In genomic region chr6:28420361-28420760, GRCm38 (mm10) we compare ENCODE assay signal across 8 mouse cellular contexts. TPM values are rescaled to one million over a fixed set of nuclear protein-coding genes. Genes with fewer than 3 reads are reported as not detected.
A peak's percentile ranks its signal among the peaks of the same experiment; 100 is the strongest.
DNase-seq lines count a peak whose midpoint lies in the region; ATAC-seq and TF ChIP-seq lines count a peak whose summit lies in the region.

No protein-coding gene starts in this region.

- ATAC-seq in embryonic facial prominence, embryonic 11.5 days (replicated peaks; ENCODE audit: insufficient number of reproducible peaks, low FRiP score, low TSS enrichment, low read depth): no peak
- ATAC-seq in hindbrain, embryonic 14.5 days (ENCODE audit: low FRiP score): no peak
- ATAC-seq in midbrain, embryonic 15.5 days (replicated peaks): no peak

- no peaks in the 10 kb centered on the region for H3K9me3 ChIP-seq in embryonic facial prominence, embryonic 11.5 days (replicated peaks; ENCODE audit: control insufficient read depth, low read length)
- H3K9me3 ChIP-seq in hindbrain, embryonic 14.5 days (ENCODE audit: control insufficient read depth, low read length): no peaks in the 10 kb centered on the region
- no peaks in the 10 kb centered on the region for H3K9me3 ChIP-seq in midbrain, embryonic 15.5 days

- 77% methylated on average over 17 of the region's 17 CpGs for WGBS in embryonic facial prominence, embryonic 11.5 days
- 84% methylated on average over 17 of the region's 17 CpGs for WGBS in hindbrain, embryonic 14.5 days
- 77% methylated on average over 17 of the region's 17 CpGs for WGBS in midbrain, embryonic 15.5 days

- peak overlapping the region; percentile 73 for H3K4me3 ChIP-seq in layer of hippocampus, adult 2 months
- peak overlapping the region; percentile 86; the same call in 1 of the 2 replicates for H3K4me3 ChIP-seq in embryonic facial prominence, embryonic 11.5 days (ENCODE audit: low read depth, low read length)
- H3K4me3 ChIP-seq in hindbrain, embryonic 14.5 days (replicated peaks; ENCODE audit: low read length): peak overlapping the region; percentile 85
- peak overlapping the region; percentile 67 for H3K4me3 ChIP-seq in midbrain, embryonic 15.5 days

- DNase-seq in layer of hippocampus, adult 2 months (ENCODE audit: low spot score in 2 of 2): no peak
- no peak for DNase-seq in layer of hippocampus, adult 9-10 months (ENCODE audit: low spot score)
- no peak for DNase-seq in embryonic facial prominence, embryonic 11.5 days (ENCODE audit: low spot score)
- DNase-seq in hindbrain, embryonic 14.5 days (ENCODE audit: low spot score): no peak
- no peak for DNase-seq in retina, embryonic 14.5 days (ENCODE audit: low spot score)
- DNase-seq in layer of hippocampus, adult 18-20 months (ENCODE audit: low spot score in 2 of 2): no peak
- no peak for DNase-seq in adrenal gland, adult 2 months

- H3K36me3 ChIP-seq in embryonic facial prominence, embryonic 11.5 days (replicated peaks; ENCODE audit: control insufficient read depth, insufficient read depth, low read depth, low read length): no peaks in the 10 kb centered on the region
- H3K36me3 ChIP-seq in hindbrain, embryonic 14.5 days (replicated peaks; ENCODE audit: control insufficient read depth, insufficient read depth): peaks cover 36% of the 10 kb centered on the region
- peaks cover 27% of the 10 kb centered on the region for H3K36me3 ChIP-seq in midbrain, embryonic 15.5 days (replicated peaks)

- peak overlapping the region; percentile 87 for H3K4me2 ChIP-seq in embryonic facial prominence, embryonic 11.5 days (ENCODE audit: low read depth, low read length)
- H3K4me2 ChIP-seq in hindbrain, embryonic 14.5 days (replicated peaks): peak overlapping the region; percentile 94
- peak overlapping the region; percentile 91 for H3K4me2 ChIP-seq in midbrain, embryonic 15.5 days

- no peaks in the 10 kb centered on the region for H3K27me3 ChIP-seq in embryonic facial prominence, embryonic 11.5 days (ENCODE audit: control insufficient read depth, insufficient read depth, low read length)
- no peaks in the 10 kb centered on the region for H3K27me3 ChIP-seq in hindbrain, embryonic 14.5 days (ENCODE audit: control insufficient read depth, insufficient read depth, low read length)
- H3K27me3 ChIP-seq in midbrain, embryonic 15.5 days (replicated peaks): no peaks in the 10 kb centered on the region

- no peak for TF ChIP-seq CTCF in layer of hippocampus, adult 2 months (conservative IDR thresholded peaks at IDR 0.05)

- H3K9ac ChIP-seq in embryonic facial prominence, embryonic 11.5 days (replicated peaks; ENCODE audit: low read length): no peak overlapping the region
- H3K9ac ChIP-seq in hindbrain, embryonic 14.5 days: 0 out of 2 replicates have a peak overlapping the region, but pooled peaks have one; percentile 18
- H3K9ac ChIP-seq in midbrain, embryonic 15.5 days: peak overlapping the region; percentile 65; the same call in 1 of the 2 replicates

- no peak overlapping the region for H3K27ac ChIP-seq in layer of hippocampus, adult 2 months
- no peak overlapping the region for H3K27ac ChIP-seq in embryonic facial prominence, embryonic 11.5 days (replicated peaks; ENCODE audit: low read depth, low read length)
- H3K27ac ChIP-seq in hindbrain, embryonic 14.5 days: no peak overlapping the region
- no peak overlapping the region for H3K27ac ChIP-seq in midbrain, embryonic 15.5 days

- peaks cover 7% of the 10 kb centered on the region for H3K4me1 ChIP-seq in embryonic facial prominence, embryonic 11.5 days (ENCODE audit: control insufficient read depth, insufficient read depth, low read length)
- peaks cover 33% of the 10 kb centered on the region for H3K4me1 ChIP-seq in hindbrain, embryonic 14.5 days (replicated peaks; ENCODE audit: control insufficient read depth, insufficient read depth, low read length)
- peaks cover 43% of the 10 kb centered on the region for H3K4me1 ChIP-seq in midbrain, embryonic 15.5 days

RNA-seq across cellular contexts. Expression of gene Arf5, which starts 3.0 kb away (rescaled TPM):
- total RNA-seq in layer of hippocampus, adult 2 months (2021): 100 to 1,000 TPM; 285 to 294 TPM
- 289 and 311 TPM in 2 replicates for polyA plus RNA-seq in embryonic facial prominence, embryonic 11.5 days (2014; fragmentation: Nextera tagmentation; extraction: Ambion mirVana)
- polyA plus RNA-seq in hindbrain, embryonic 14.5 days (2014; fragmentation: Nextera tagmentation; extraction: Ambion mirVana): 417 and 419 TPM in 2 replicates
- polyA plus RNA-seq in midbrain, embryonic 15.5 days (2015; fragmentation: Nextera tagmentation; extraction: Ambion mirVana): 414 and 435 TPM in 2 replicates
- total RNA-seq in layer of hippocampus, adult 18-20 months (2021): 100 to 1,000 TPM; 258 to 267 TPM
- total RNA-seq in adrenal gland, adult 2 months (2021): 100 to 1,000 TPM; 155 to 158 TPM
- polyA plus RNA-seq in adrenal gland, adult 2 months (2012; rRNA removed): 484 and 569 TPM in 2 replicates

RNA-seq across cellular contexts. Expression of gene Fscn3, which starts 7.2 kb away (rescaled TPM):
- not detected for total RNA-seq in layer of hippocampus, adult 2 months (2021)
- polyA plus RNA-seq in embryonic facial prominence, embryonic 11.5 days (2014; fragmentation: Nextera tagmentation; extraction: Ambion mirVana): not detected in 2 replicates
- not detected in 2 replicates for polyA plus RNA-seq in hindbrain, embryonic 14.5 days (2014; fragmentation: Nextera tagmentation; extraction: Ambion mirVana)
- polyA plus RNA-seq in midbrain, embryonic 15.5 days (2015; fragmentation: Nextera tagmentation; extraction: Ambion mirVana): not detected in 2 replicates
- total RNA-seq in layer of hippocampus, adult 18-20 months (2021): not detected
- total RNA-seq in adrenal gland, adult 2 months (2021): not detected
- polyA plus RNA-seq in adrenal gland, adult 2 months (2012; rRNA removed): not detected in 2 replicates

RNA-seq across cellular contexts. Expression of gene Gcc1, which starts 7.8 kb away (rescaled TPM):
- total RNA-seq in layer of hippocampus, adult 2 months (2021): 10 to 100 TPM; 17.9 to 23.0 TPM
- polyA plus RNA-seq in embryonic facial prominence, embryonic 11.5 days (2014; fragmentation: Nextera tagmentation; extraction: Ambion mirVana): 7.4 and 8.2 TPM in 2 replicates
- 8.6 and 10.2 TPM in 2 replicates for polyA plus RNA-seq in hindbrain, embryonic 14.5 days (2014; fragmentation: Nextera tagmentation; extraction: Ambion mirVana)
- polyA plus RNA-seq in midbrain, embryonic 15.5 days (2015; fragmentation: Nextera tagmentation; extraction: Ambion mirVana): 12.1 and 13.5 TPM in 2 replicates
- total RNA-seq in layer of hippocampus, adult 18-20 months (2021): 10 to 100 TPM; 18.3 to 20.8 TPM
- 10 to 100 TPM; 15.3 to 16.0 TPM for total RNA-seq in adrenal gland, adult 2 months (2021)
- 5.7 TPM in 2 replicates for polyA plus RNA-seq in adrenal gland, adult 2 months (2012; rRNA removed)

RNA-seq across cellular contexts. Expression of gene Zfp800, which starts 22.6 kb away (rescaled TPM):
- total RNA-seq in layer of hippocampus, adult 2 months (2021): 10 to 100 TPM; 20.7 to 25.7 TPM
- 13.5 and 20.2 TPM in 2 replicates for polyA plus RNA-seq in embryonic facial prominence, embryonic 11.5 days (2014; fragmentation: Nextera tagmentation; extraction: Ambion mirVana)
- polyA plus RNA-seq in hindbrain, embryonic 14.5 days (2014; fragmentation: Nextera tagmentation; extraction: Ambion mirVana): 22.4 and 23.0 TPM in 2 replicates
- 22.2 and 22.4 TPM in 2 replicates for polyA plus RNA-seq in midbrain, embryonic 15.5 days (2015; fragmentation: Nextera tagmentation; extraction: Ambion mirVana)
- 10 to 100 TPM; 26.0 to 26.6 TPM for total RNA-seq in layer of hippocampus, adult 18-20 months (2021)
- 10 to 100 TPM; 18.8 to 40.5 TPM for total RNA-seq in adrenal gland, adult 2 months (2021)
- polyA plus RNA-seq in adrenal gland, adult 2 months (2012; rRNA removed): 5.2 and 8.3 TPM in 2 replicates

RNA-seq across cellular contexts. Expression of gene Pax4, which starts 28.8 kb away (rescaled TPM):
- not detected for total RNA-seq in layer of hippocampus, adult 2 months (2021)
- polyA plus RNA-seq in embryonic facial prominence, embryonic 11.5 days (2014; fragmentation: Nextera tagmentation; extraction: Ambion mirVana): not detected in 2 replicates
- not detected in 2 replicates for polyA plus RNA-seq in hindbrain, embryonic 14.5 days (2014; fragmentation: Nextera tagmentation; extraction: Ambion mirVana)
- polyA plus RNA-seq in midbrain, embryonic 15.5 days (2015; fragmentation: Nextera tagmentation; extraction: Ambion mirVana): not detected in 2 replicates
- total RNA-seq in layer of hippocampus, adult 18-20 months (2021): not detected
- not detected for total RNA-seq in adrenal gland, adult 2 months (2021)
- not detected in 2 replicates for polyA plus RNA-seq in adrenal gland, adult 2 months (2012; rRNA removed)
